Comparison of ENCODE assay signal across 8 mouse cellular contexts in genomic region chr17:47504228-47504627, GRCm38 (mm10). TPM values are rescaled to one million over a fixed set of nuclear protein-coding genes. Genes with fewer than 3 reads are reported as not detected.
A peak's percentile ranks its signal among the peaks of the same experiment; 100 is the strongest.
DNase-seq lines count a peak whose midpoint lies in the region; ATAC-seq and TF ChIP-seq lines count a peak whose summit lies in the region.

No protein-coding gene starts in this region.

- H3K36me3 ChIP-seq in kidney, embryonic 14.5 days (ENCODE audit: control insufficient read depth, insufficient read depth, low read length) = peaks cover 3% of the 10 kb centered on the region
- 0 out of 2 replicates have a peak, but pooled peaks cover under 1% of the 10 kb centered on the region for H3K36me3 ChIP-seq in kidney, adult 2 months (ENCODE audit: control insufficient read depth, insufficient read depth, low read length)
- H3K36me3 ChIP-seq in MEL (ENCODE audit: control insufficient read depth in 1 of 2, insufficient read depth in 2 of 2, low read length in 2 of 2) = peaks cover 1 to 14% of the 10 kb centered on the region in 2 experiments; a peak in 3 of 4 replicates
- peaks cover 11% of the 10 kb centered on the region for H3K36me3 ChIP-seq in hindbrain, embryonic 10.5 days
- H3K36me3 ChIP-seq in midbrain, embryonic 11.5 days (ENCODE audit: control insufficient read depth, insufficient read depth, low read length) = no peaks in the 10 kb centered on the region

- peak overlapping the region; percentile 63; the same call in 1 of the 2 replicates for H3K9ac ChIP-seq in kidney, embryonic 14.5 days (ENCODE audit: low read depth, low read length)
- H3K9ac ChIP-seq in MEL (ENCODE audit: control insufficient read depth, low read depth, low read length, poor library complexity, severe bottlenecking) = peak overlapping the region; percentile 70
- no peak overlapping the region for H3K9ac ChIP-seq in midbrain, embryonic 11.5 days (ENCODE audit: low read length)

- ATAC-seq in kidney, embryonic 14.5 days (ENCODE audit: low FRiP score, low TSS enrichment) = no peak
- ATAC-seq in midbrain, embryonic 11.5 days (ENCODE audit: low FRiP score) = no peak

- TF ChIP-seq RAD21 in MEL (IDR thresholded peaks at IDR 0.05; ENCODE audit: low read depth, low read length) = no peak

- no peak for DNase-seq in kidney, adult 2 months
- peak; percentile 66 for DNase-seq in MEL (ENCODE audit: low read depth, low spot score)
- no peak for DNase-seq in hindbrain, embryonic 10.5 days (ENCODE audit: low spot score)
- peak; percentile 86 for DNase-seq in midbrain, embryonic 11.5 days (ENCODE audit: low spot score, missing footprints)
- DNase-seq in frontal cortex, adult 2 months (ENCODE audit: extremely low spot score in 1 of 2, low spot score in 1 of 2) = no peak
- DNase-seq in adrenal gland, adult 18-20 months (ENCODE audit: low spot score in 2 of 2) = no peak
- no peak for DNase-seq in cerebellum, adult 2 months

- no peak for TF ChIP-seq POLR2A in kidney, adult 2 months (IDR thresholded peaks at IDR 0.05; ENCODE audit: low read depth, low read length)
- TF ChIP-seq POLR2A in MEL (IDR thresholded peaks at IDR 0.05; ENCODE audit: control insufficient read depth in 1 of 2, insufficient read depth in 1 of 2, low read depth in 1 of 2, low read length in 2 of 2, poor library complexity in 1 of 2) = 0 out of 4 replicates have a peak, but pooled peaks of 1 of the 2 experiments have one; percentile 42
- no peak for TF ChIP-seq POLR2A in cerebellum, adult 2 months (IDR thresholded peaks at IDR 0.05; ENCODE audit: borderline replicate concordance, insufficient read depth, low read length)

- H3K79me2 ChIP-seq in MEL (ENCODE audit: control insufficient read depth, insufficient read depth, low read length, poor library complexity) = peaks cover 5% of the 10 kb centered on the region

- H3K9me3 ChIP-seq in kidney, embryonic 14.5 days (ENCODE audit: control insufficient read depth, low read length) = no peaks in the 10 kb centered on the region
- H3K9me3 ChIP-seq in MEL (replicated peaks; ENCODE audit: insufficient read depth, low read length) = no peaks in the 10 kb centered on the region
- H3K9me3 ChIP-seq in hindbrain, embryonic 10.5 days = no peaks in the 10 kb centered on the region
- no peaks in the 10 kb centered on the region for H3K9me3 ChIP-seq in midbrain, embryonic 11.5 days (ENCODE audit: control insufficient read depth, low read length)

- TF ChIP-seq CTCF in kidney, adult 2 months (conservative IDR thresholded peaks at IDR 0.05; ENCODE audit: insufficient read depth, insufficient read length, low read depth, low read length) = no peak
- no peak for TF ChIP-seq CTCF in MEL (IDR thresholded peaks at IDR 0.05 in 2 of 3, conservative IDR thresholded peaks at IDR 0.05 in 1 of 3; ENCODE audit: control insufficient read depth in 1 of 3, insufficient read depth in 1 of 3, low read depth in 2 of 3, low read length in 3 of 3, poor library complexity in 1 of 3, severe bottlenecking in 1 of 3)
- TF ChIP-seq CTCF in cerebellum, adult 2 months (IDR thresholded peaks at IDR 0.05; ENCODE audit: borderline replicate concordance, insufficient read depth, low read depth, low read length) = no peak

- peak overlapping the region; percentile 74 for H3K4me2 ChIP-seq in kidney, embryonic 14.5 days (replicated peaks; ENCODE audit: low read depth, low read length)
- peak overlapping the region; percentile 69 for H3K4me2 ChIP-seq in midbrain, embryonic 11.5 days

- 76% methylated on average over 5 of the region's 5 CpGs for WGBS in kidney, embryonic 14.5 days
- 70% methylated on average over 5 of the region's 5 CpGs for WGBS in kidney, adult 2 months
- 74% methylated on average over 5 of the region's 5 CpGs for WGBS in hindbrain, embryonic 10.5 days
- 74% methylated on average over 5 of the region's 5 CpGs for WGBS in midbrain, embryonic 11.5 days
- 80% methylated on average over 5 of the region's 5 CpGs for WGBS in cerebellum, adult 2 months

- no peak for TF ChIP-seq EP300 in MEL (IDR thresholded peaks at IDR 0.05; ENCODE audit: low read depth in 1 of 2, low read length in 2 of 2)

- peak overlapping the region; percentile 18; the same call in 1 of the 2 replicates for H3K27ac ChIP-seq in kidney, embryonic 14.5 days (ENCODE audit: low read depth, low read length)
- no peak overlapping the region; the same call in 1 of the 2 replicates for H3K27ac ChIP-seq in kidney, adult 2 months (ENCODE audit: insufficient read depth, low read depth, low read length)
- H3K27ac ChIP-seq in MEL (ENCODE audit: control insufficient read depth, low read depth, low read length) = peak overlapping the region; percentile 58
- H3K27ac ChIP-seq in hindbrain, embryonic 10.5 days = peak overlapping the region; percentile 83
- no peak overlapping the region for H3K27ac ChIP-seq in midbrain, embryonic 11.5 days (ENCODE audit: low read depth, low read length)
- H3K27ac ChIP-seq in cerebellum, adult 2 months (ENCODE audit: insufficient read depth, low read length) = no peak overlapping the region

- peak overlapping the region; percentile 40 for H3K4me3 ChIP-seq in kidney, embryonic 14.5 days (ENCODE audit: low read length)
- H3K4me3 ChIP-seq in kidney, adult 2 months (ENCODE audit: insufficient read depth, low read depth, low read length) = no peak overlapping the region
- H3K4me3 ChIP-seq in MEL (ENCODE audit: control insufficient read depth in 1 of 2, insufficient read depth in 1 of 2, low read depth in 2 of 2, low read length in 2 of 2) = peak overlapping the region; percentile 62 to 63
- H3K4me3 ChIP-seq in hindbrain, embryonic 10.5 days = peak overlapping the region; percentile 52; the same call in 1 of the 2 replicates
- H3K4me3 ChIP-seq in midbrain, embryonic 11.5 days (ENCODE audit: low read depth, low read length) = no peak overlapping the region
- no peak overlapping the region for H3K4me3 ChIP-seq in cerebellum, adult 2 months (replicated peaks; ENCODE audit: insufficient read depth, low read depth, low read length)

- H3K4me1 ChIP-seq in kidney, embryonic 14.5 days (ENCODE audit: control insufficient read depth, insufficient read depth, low read length) = peaks cover 26% of the 10 kb centered on the region
- H3K4me1 ChIP-seq in kidney, adult 2 months (ENCODE audit: control insufficient read depth, insufficient read depth, low read length) = peaks cover 13% of the 10 kb centered on the region; the same call in 1 of the 2 replicates
- H3K4me1 ChIP-seq in MEL (ENCODE audit: control insufficient read depth in 1 of 2, insufficient read depth in 2 of 2, low read length in 2 of 2) = peaks cover 8 to 42% of the 10 kb centered on the region in 2 experiments; a peak in 3 of 4 replicates
- peaks cover 43% of the 10 kb centered on the region for H3K4me1 ChIP-seq in hindbrain, embryonic 10.5 days (replicated peaks)
- peaks cover 17% of the 10 kb centered on the region for H3K4me1 ChIP-seq in midbrain, embryonic 11.5 days (ENCODE audit: control insufficient read depth, insufficient read depth, low read length)
- peaks cover 9% of the 10 kb centered on the region; the same call in 1 of the 2 replicates for H3K4me1 ChIP-seq in cerebellum, adult 2 months (ENCODE audit: control insufficient read depth, insufficient read depth, low read length)

- H3K27me3 ChIP-seq in kidney, embryonic 14.5 days (ENCODE audit: control insufficient read depth, insufficient read depth, low read length) = no peaks in the 10 kb centered on the region
- no peaks in the 10 kb centered on the region for H3K27me3 ChIP-seq in kidney, adult 2 months (replicated peaks; ENCODE audit: control insufficient read depth, insufficient read depth, low read length)
- H3K27me3 ChIP-seq in MEL (ENCODE audit: control insufficient read depth in 1 of 2, insufficient read depth in 2 of 2, low read length in 2 of 2) = no peaks in the 10 kb centered on the region
- 0 out of 2 replicates have a peak, but pooled peaks cover 6% of the 10 kb centered on the region for H3K27me3 ChIP-seq in hindbrain, embryonic 10.5 days (ENCODE audit: insufficient read depth, poor library complexity, severe bottlenecking)
- no peaks in the 10 kb centered on the region for H3K27me3 ChIP-seq in midbrain, embryonic 11.5 days (ENCODE audit: control insufficient read depth, insufficient read depth, low read length)
- no peaks in the 10 kb centered on the region for H3K27me3 ChIP-seq in cerebellum, adult 2 months (ENCODE audit: control insufficient read depth, insufficient read depth, low read length)

TF ChIP-seq in MEL, 35 proteins besides CTCF, POLR2A, EP300 and RAD21 (continues in another document):
- TF ChIP-seq CHD1 (IDR thresholded peaks at IDR 0.05; ENCODE audit: low read depth, low read length) = no peak
- TF ChIP-seq MXI1 (IDR thresholded peaks at IDR 0.05; ENCODE audit: low read depth, low read length) = no peak
- TF ChIP-seq UBTF (IDR thresholded peaks at IDR 0.05; ENCODE audit: borderline replicate concordance, insufficient read depth, low read depth, low read length) = no peak
- 0 out of 2 replicates have a peak, but pooled peaks have one; percentile 5 for TF ChIP-seq MAX (IDR thresholded peaks at IDR 0.05; ENCODE audit: low read length)
- TF ChIP-seq TCF12 (IDR thresholded peaks at IDR 0.05; ENCODE audit: low read depth, low read length) = 0 out of 2 replicates have a peak, but pooled peaks have one; percentile 17

RNA-seq across cellular contexts. Expression of gene Ccnd3, which starts 0.6 kb away (rescaled TPM):
- polyA plus RNA-seq in kidney, embryonic 14.5 days (2014; fragmentation: Nextera tagmentation; extraction: Ambion mirVana) = 257 and 276 TPM in 2 replicates
- 148 and 152 TPM in 2 replicates for polyA plus RNA-seq in kidney, adult 2 months (2012; rRNA removed)
- total RNA-seq in MEL (2012; rRNA removed) = 143 TPM in 2 replicates
- polyA plus RNA-seq in MEL (2012; ENCODE audit: insufficient read depth in 1 of 2, insufficient read length in 2 of 2, low read depth in 1 of 2, low replicate concordance in 2 of 2, missing spikeins in 1 of 2) = 100 to 1,000 TPM in 1 of 2 experiments, not detected in 1; 568 TPM
- polyA plus RNA-seq in hindbrain, embryonic 10.5 days (2016; fragmentation: Nextera tagmentation; extraction: Ambion mirVana) = 289 and 330 TPM in 2 replicates
- polyA plus RNA-seq in midbrain, embryonic 11.5 days (2014; fragmentation: Nextera tagmentation; extraction: Ambion mirVana) = 175 and 194 TPM in 2 replicates
- 34.4 and 36.0 TPM in 2 replicates for polyA plus RNA-seq in frontal cortex, adult 2 months (2012; rRNA removed)
- 100 to 1,000 TPM; 328 to 506 TPM for total RNA-seq in adrenal gland, adult 18-20 months (2021)
- 50.5 and 57.3 TPM in 2 replicates for polyA plus RNA-seq in cerebellum, adult 2 months (2012; rRNA removed)

RNA-seq across cellular contexts. Expression of gene Taf8, which starts 2.1 kb away (rescaled TPM):
- polyA plus RNA-seq in kidney, embryonic 14.5 days (2014; fragmentation: Nextera tagmentation; extraction: Ambion mirVana) = 24.9 and 28.9 TPM in 2 replicates
- polyA plus RNA-seq in kidney, adult 2 months (2012; rRNA removed) = 22.9 and 23.7 TPM in 2 replicates
- 14.4 and 15.2 TPM in 2 replicates for total RNA-seq in MEL (2012; rRNA removed)
- polyA plus RNA-seq in MEL (2012; ENCODE audit: insufficient read depth in 1 of 2, insufficient read length in 2 of 2, low read depth in 1 of 2, low replicate concordance in 2 of 2, missing spikeins in 1 of 2) = 10 to 100 TPM in 1 of 2 experiments, not detected in 1; 25.7 TPM
- 32.5 and 36.0 TPM in 2 replicates for polyA plus RNA-seq in hindbrain, embryonic 10.5 days (2016; fragmentation: Nextera tagmentation; extraction: Ambion mirVana)
- polyA plus RNA-seq in midbrain, embryonic 11.5 days (2014; fragmentation: Nextera tagmentation; extraction: Ambion mirVana) = 25.5 TPM in 2 replicates
- polyA plus RNA-seq in frontal cortex, adult 2 months (2012; rRNA removed) = 30.5 and 32.6 TPM in 2 replicates
- 10 to 100 TPM; 16.4 to 19.9 TPM for total RNA-seq in adrenal gland, adult 18-20 months (2021)
- polyA plus RNA-seq in cerebellum, adult 2 months (2012; rRNA removed) = 30.7 and 32.0 TPM in 2 replicates

Comparison
In these comparisons a context has a peak if more than half of its experiments do, and no peak if none do; other contexts are left out.
1. H3K27ac ChIP-seq: peak in kidney, embryonic 14.5 days (single experiment), MEL (single experiment) and hindbrain, embryonic 10.5 days (single experiment); none in kidney, adult 2 months (single experiment), midbrain, embryonic 11.5 days (single experiment) and cerebellum, adult 2 months (single experiment).
2. H3K4me3 ChIP-seq: peak in kidney, embryonic 14.5 days (single experiment), MEL (2 of 2) and hindbrain, embryonic 10.5 days (single experiment); none in kidney, adult 2 months (single experiment), midbrain, embryonic 11.5 days (single experiment) and cerebellum, adult 2 months (single experiment).
3. DNase-seq: peak in MEL (single experiment) and midbrain, embryonic 11.5 days (single experiment); none in kidney, adult 2 months (single experiment), hindbrain, embryonic 10.5 days (single experiment), frontal cortex, adult 2 months (0 of 2), adrenal gland, adult 18-20 months (0 of 2) and cerebellum, adult 2 months (0 of 2).